Mouse (Mus musculus) cerebellum, adult 9-10 months (tissue): ENCODE measurements at regions not wholly inside any gene's neighbourhood (a gene's known extent, or its start where the extent isn't known, plus 50 kb on each side); places are given as distances from the start of the nearest gene placed in this dataset.

Source experiments
- DNase-seq: peaks from one replicate; pipeline ENCODE4 v3.0.0; 2022

- DNase-seq, result no peak
These were observed 284.3 kb downstream of the Efnb2 start for GRCm38 (mm10) chr8:8376791-8377190.

DNA sequence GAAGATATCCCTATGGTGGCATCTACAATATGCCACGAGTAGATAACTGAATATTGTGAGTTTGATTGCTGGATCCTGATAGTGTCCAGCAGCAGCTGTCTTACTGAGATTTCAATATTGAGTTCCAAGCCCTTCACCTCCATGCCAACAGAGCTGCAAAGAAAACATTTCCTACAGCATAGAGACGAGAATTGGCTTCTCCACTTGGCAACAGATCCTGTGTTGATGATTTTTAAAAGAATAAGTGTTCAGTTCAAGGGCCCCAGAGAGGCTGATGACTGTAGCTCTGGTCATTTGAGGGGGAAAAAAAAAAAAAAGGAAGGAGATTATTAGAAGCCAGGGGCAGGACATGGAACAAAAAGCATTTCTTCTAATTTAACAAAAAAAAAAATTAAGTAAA lies 284.7 kb downstream of the Efnb2 start:
- DNase-seq, result peak; percentile 11

- DNase-seq, result no peak
These were observed 293.7 kb downstream of the Efnb2 start for GRCm38 (mm10) chr8:8367282-8367871.

- no peak for DNase-seq
These were observed 299.0 kb downstream of the Efnb2 start for GRCm38 (mm10) chr8:8361941-8362537.

GRCm38 (mm10) chr8:8360586-8360985 lies 300.5 kb downstream of the Efnb2 start:
- DNase-seq, result no peak

DNA sequence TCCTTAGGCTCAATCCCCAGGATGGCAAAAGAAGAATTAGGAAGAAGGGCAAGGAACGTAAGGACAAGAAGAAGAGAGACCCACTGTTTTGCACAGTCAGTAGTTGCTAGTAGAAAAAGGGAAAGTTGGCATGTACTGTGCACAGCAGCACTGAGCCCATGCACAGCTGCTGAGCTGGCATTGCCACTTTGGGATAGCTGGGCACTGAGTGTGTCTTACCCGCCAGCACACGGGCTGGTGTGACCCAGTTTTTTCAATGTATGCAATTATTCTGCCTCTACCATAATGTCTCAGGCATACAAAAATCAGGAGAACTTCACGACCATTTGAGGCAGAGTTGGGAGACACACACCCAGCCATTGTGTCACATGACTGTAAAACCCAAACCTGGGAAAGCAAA lies 306.1 kb downstream of the Efnb2 start:
- no peak for DNase-seq

DNA sequence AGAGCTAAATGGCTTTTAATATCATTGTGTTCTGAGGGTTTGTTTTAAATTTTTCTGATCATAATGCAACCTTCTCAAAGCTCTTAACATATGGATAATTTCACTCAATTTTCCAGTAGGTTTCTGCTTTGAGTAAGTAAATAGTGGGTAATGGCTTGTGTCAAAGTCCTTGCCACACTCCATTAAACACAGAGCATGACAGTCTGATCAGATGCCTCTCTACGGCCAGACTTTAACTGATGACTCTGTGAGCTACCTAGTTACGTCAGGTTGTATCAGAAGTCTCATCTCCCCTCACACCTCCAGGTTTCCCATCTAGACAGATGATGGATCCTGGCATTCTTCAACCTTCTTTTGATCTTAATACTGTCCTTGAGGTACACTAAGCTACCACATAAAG lies 316.4 kb downstream of the Efnb2 start:
- DNase-seq, result no peak

- no peak for DNase-seq
These were observed 325.6 kb downstream of the Efnb2 start for GRCm38 (mm10) chr8:8335256-8335972.

DNA sequence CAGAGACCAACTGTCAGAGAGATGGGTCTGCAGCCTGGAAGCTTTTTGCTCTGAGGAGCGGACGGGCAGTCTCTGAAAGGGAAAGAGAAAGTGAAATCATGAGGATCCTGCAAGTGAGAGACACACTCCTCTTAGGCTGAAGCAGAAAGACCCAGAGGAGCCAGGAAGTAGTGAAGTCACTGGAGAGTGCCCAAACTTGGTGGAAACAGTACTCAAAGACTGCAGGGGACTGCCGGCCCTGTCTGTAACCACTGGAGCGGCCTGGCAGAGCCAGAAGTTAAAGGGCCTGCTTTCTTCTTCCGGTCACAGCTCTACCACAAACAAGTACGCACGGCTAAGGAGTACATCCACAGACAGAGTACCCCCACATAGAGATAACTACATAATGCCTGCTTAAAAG lies 326.5 kb downstream of the Efnb2 start:
- no peak for DNase-seq

DNA sequence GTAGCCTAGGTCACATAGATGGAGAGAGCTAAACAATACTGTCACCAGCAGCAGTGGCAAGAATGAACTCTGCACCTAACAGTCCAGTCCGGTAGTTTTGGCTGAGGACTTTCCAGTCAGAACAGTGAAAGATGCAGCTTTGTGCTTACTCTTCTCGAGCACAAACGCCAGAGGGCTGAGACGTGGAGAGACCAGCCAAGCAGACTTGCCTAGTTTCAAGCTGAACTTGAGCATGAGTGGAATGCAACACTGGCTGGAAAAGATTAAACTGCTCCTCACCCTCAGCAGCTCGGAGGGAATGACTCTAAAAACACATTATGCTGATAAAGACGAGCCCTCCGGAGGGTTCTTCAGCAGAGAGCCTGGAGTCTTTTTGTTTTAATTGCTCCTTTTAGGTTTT lies 329.8 kb downstream of the Efnb2 start:
- DNase-seq, result no peak

GRCm38 (mm10) chr8:8328010-8328666 lies 332.9 kb downstream of the Efnb2 start:
- no peak for DNase-seq

DNA sequence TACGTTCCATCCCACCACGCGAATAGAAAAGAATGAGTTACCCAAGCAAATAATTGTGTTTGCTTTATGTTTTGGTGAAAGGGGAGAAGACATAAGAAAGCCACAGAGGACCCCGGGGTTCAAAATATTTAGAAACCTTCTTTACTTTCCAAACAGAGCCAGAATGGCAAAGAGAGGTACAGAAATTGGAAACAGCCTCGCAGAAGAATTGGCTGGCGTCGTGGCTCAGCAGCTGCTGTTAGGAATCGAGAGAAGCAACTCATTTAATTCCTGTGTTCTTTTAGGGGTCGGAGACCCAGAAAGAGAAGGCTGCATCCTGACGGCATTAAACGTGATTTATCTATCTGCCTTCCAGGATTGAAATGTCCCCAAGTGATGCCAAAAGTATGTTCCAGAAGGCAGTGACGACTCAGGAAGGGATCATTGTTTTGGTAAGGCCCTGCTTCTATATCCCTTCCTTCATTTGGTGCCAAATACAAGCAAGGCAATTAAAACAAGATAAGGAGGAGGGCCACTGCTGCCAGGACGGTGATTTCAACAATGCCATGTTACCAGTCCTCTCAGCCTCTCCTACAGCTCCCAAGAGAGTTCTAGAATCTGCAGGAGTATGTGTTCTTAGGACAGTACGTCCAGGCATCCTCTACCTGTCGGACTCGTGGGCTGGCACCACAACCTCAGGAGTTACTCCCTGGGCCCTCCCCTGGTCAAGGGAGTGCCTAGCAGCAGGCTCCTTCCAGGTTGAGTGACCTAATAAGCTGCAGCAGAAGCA lies 334.8 kb downstream of the Efnb2 start:
- DNase-seq, result no peak

DNA sequence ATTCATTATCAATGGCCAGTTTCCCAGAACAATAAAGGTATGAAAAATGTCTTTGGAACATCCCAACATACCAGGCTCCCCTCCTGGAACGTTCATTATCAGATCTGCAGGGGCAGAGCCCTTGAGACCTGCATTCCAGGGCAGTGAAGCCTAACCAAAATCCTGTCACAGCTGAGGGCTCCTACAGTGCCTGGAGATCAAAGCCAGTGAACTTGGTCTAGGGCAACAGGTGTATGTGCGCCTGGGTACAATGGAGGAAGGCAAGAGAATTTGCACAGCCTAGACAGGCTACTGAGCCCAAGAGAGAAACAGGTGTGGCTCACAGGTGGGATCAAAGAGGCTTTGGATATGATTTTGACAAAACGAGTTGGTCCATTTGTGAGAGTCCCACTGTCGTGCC lies 335.6 kb downstream of the Efnb2 start:
- no peak for DNase-seq

- no peak for DNase-seq
These were observed 336.5 kb downstream of the Efnb2 start for GRCm38 (mm10) chr8:8324520-8324919.

- DNase-seq, result no peak
These were observed 352.8 kb downstream of the Efnb2 start for GRCm38 (mm10) chr8:8308253-8308652.

- no peak for DNase-seq
These were observed 353.6 kb downstream of the Efnb2 start for GRCm38 (mm10) chr8:8307487-8307886.

DNA sequence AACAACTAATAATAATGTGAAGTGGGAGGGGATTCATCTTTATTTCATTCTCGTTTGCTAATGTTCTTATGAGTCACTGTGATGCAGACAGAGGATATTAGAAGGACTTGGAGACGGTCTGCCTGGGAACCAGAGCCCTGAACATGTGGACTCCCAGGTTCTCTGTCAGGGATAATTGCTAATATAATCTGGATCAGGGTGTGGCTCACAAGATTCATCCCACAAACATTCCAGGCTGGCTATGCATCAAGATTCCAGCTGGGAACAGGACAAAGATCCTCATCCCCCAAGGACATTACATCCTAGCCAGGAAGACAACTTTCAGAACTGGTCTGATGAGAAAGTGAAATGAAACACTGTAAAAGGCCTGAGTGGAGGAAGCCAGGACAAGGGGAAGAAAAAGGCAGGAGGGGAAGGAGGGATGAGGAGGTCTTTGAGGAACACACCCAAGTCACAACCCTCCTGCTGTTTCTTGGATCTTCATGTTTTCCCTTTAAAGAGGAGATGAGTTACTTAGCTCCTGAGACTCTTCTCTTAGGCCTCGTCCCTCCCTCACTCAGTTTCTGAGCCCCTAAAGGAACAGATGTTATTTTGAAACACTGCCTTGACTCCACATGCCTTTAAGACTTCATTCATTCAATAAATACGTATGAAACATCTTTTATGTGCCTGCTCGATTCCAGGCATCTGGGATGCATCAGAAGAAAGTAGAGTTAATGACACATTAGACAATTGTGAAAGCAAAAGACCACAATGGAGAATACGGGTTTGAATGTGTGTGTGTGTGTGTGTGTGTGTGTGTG lies 360.9 kb downstream of the Efnb2 start:
- no peak for DNase-seq

- no peak for DNase-seq
These were observed 368.3 kb downstream of the Efnb2 start for GRCm38 (mm10) chr8:8292577-8293247.

DNA sequence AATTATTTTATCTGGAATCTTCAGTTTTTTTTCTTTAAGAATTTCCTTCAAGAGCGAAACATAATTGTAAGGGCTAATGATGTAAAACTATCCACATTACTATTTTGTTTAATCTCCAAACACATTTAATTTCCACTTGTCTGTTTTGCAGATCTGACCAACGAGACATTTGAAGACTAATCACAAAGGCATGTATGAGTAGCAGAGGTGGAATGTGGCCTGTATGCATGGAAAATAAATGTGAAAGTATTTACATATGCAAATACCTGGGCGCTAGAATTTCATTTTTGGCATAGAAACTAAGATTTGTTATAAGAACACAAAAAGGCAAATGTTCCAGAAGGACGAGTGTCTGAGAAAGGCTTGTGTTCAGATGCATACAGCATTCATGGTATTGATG lies 375.2 kb downstream of the Efnb2 start:
- no peak for DNase-seq

DNA sequence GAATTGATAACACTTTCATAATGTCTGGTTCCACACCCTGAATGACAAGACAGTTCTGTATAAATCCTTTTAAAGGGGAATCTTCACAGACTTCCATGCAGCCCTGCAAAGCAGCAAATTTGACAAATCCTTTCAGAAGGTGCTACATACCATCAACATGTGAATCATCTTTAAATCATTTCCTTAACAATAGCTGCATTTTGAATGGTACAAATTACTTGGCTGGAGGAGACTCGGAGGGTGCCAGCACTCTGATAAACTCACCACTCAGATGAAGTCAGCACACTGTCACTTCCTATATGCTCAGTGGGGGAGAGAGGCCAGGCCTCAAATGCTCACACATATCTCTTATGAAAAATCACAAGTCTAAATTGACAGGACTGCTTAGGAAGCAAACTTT lies 386.1 kb downstream of the Efnb2 start:
- no peak for DNase-seq

DNA sequence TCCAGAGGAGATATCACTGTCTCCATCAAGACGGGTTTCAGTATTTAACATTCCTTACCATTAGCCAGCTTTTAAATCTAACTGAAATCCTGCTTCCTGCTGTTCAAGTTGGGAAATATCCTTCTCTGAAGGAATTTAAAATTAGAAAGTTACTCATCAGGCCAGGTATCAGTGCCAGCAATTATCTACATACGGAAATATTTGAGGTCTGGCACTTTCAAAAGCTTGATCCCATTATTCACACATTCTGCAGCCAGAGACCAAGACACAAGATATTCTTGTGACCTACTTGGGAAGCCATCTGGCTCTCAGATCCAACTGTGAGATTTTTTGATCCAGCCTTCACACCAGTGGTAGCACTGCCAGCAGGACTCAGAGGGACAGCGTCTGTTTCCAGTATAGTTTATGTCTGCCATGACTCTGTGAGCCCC lies 386.8 kb downstream of the Efnb2 start:
- DNase-seq, result peak; percentile 55

- DNase-seq, result no peak
These were observed 402.2 kb downstream of the Efnb2 start for GRCm38 (mm10) chr8:8258855-8259254.
